Mouse (Mus musculus): Measurements from ENCODE around the gene Shank2. TPM values are rescaled to one million over a fixed set of nuclear protein-coding genes. Genes with fewer than 3 reads are reported as not detected.

Gene Shank2
- polyA plus RNA-seq, 1 experiment from 2014 or later: 0.92 TPM

GRCm38 (mm10) chr7:144307853-144308409 is 306.2 kb downstream of the Shank2 start:
- ATAC-seq (no peak), DNase-seq (no peak)
- Histone ChIP-seq H3K4me3 (ENCODE audit: low read depth, low read length) (no peak overlapping the region), H3K27ac (ENCODE audit: low read depth) (no peak overlapping the region), H3K9me3 (ENCODE audit: low read length) (no peaks in the 10 kb centered on the region), H3K36me3 (replicated peaks; ENCODE audit: insufficient read depth, low read length) (no peaks in the 10 kb centered on the region), H3K9ac (replicated peaks) (no peak overlapping the region), H3K4me2 (ENCODE audit: low read depth, low read length) (no peak overlapping the region), H3K4me1 (ENCODE audit: insufficient read depth) (no peaks in the 10 kb centered on the region), H3K27me3 (ENCODE audit: insufficient read depth, low read length) (no peaks in the 10 kb centered on the region)
- 76% methylated on average over 10 of the region's 10 CpGs for WGBS (ENCODE audit: insufficient replicate concordance)
- no peak for TF ChIP-seq EP300 (IDR thresholded peaks at IDR 0.05; ENCODE audit: low read depth)
- TF ChIP-seq CTCF (IDR thresholded peaks at IDR 0.05; ENCODE audit: low read depth): no peak

DNA sequence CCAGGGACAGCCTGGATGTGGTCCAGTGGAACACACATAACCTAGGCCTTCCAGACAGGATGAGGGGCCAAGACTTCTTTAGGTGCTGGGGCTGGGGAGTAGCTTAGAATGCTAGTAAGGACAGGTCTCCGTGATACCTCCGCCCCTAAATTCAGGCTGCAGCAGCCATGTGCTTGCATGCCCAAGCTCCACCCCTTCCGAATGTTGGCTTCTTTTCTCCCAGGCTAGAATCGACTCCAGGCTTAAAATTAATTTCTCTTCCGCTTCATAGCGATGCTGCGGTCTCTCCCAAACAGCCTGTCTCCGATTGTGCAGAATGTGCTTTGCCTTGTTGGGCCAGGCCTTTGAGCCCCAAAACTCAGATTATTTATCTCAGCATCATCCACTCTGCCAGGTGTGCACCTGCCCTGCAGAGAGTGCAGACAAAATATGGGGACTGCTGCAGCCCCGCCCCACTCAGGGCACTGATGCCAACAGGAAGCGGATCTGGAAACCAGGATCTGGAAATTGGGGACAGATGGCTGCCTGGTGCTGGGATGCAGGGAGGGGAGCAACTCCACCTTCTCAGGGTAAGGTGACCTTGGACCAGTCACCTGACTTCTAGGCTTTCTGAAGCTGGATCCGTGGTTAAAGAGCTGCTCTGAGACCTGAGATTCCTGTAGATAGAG is 312.8 kb downstream of the Shank2 start:
- H3K27ac ChIP-seq (ENCODE audit: low read depth): no peak overlapping the region
- WGBS (ENCODE audit: insufficient replicate concordance): 85% methylated on average over 11 of the region's 11 CpGs
- no peak overlapping the region for H3K9ac ChIP-seq (replicated peaks)
- no peaks in the 10 kb centered on the region for H3K9me3 ChIP-seq (ENCODE audit: low read length)
- ATAC-seq (no peak), DNase-seq (no peak)
- no peak overlapping the region for H3K4me2 ChIP-seq (ENCODE audit: low read depth, low read length)
- no peak overlapping the region for H3K4me3 ChIP-seq (ENCODE audit: low read depth, low read length)
- no peaks in the 10 kb centered on the region for H3K4me1 ChIP-seq (ENCODE audit: insufficient read depth)
- no peaks in the 10 kb centered on the region for H3K36me3 ChIP-seq (replicated peaks; ENCODE audit: insufficient read depth, low read length)
- no peak for TF ChIP-seq CTCF (IDR thresholded peaks at IDR 0.05; ENCODE audit: low read depth)
- no peak for TF ChIP-seq EP300 (IDR thresholded peaks at IDR 0.05; ENCODE audit: low read depth)
- no peaks in the 10 kb centered on the region for H3K27me3 ChIP-seq (ENCODE audit: insufficient read depth, low read length)

DNA sequence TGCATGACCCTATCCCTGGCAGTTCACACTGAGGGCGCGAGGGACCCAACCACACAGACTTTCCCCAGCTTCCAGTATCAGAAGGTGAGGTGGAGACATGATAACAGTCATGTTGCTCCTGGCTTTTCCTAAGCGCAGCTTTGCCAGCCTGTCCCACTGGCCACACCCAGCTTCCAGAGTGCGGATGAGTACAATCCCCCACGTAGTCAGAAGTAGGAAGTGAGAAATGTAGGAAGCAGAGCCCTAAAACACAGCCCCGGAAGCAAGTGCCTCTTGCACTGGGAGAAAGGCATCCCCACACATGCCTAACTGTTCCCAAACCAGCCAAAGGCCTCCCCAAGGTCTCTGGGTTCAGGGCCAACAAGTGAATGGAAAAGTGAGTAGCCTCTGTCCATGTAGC is 314.5 kb downstream of the Shank2 start:
- no peak for DNase-seq
- H3K4me2 ChIP-seq (ENCODE audit: low read depth, low read length): no peak overlapping the region
- H3K4me1 ChIP-seq (ENCODE audit: insufficient read depth): no peaks in the 10 kb centered on the region
- no peaks in the 10 kb centered on the region for H3K27me3 ChIP-seq (ENCODE audit: insufficient read depth, low read length)
- whole genome bisulfite sequencing (ENCODE audit: insufficient replicate concordance): 72% methylated on average over 6 of the region's 6 CpGs
- H3K4me3 ChIP-seq (ENCODE audit: low read depth, low read length): no peak overlapping the region
- H3K27ac ChIP-seq (ENCODE audit: low read depth): no peak overlapping the region
- TF ChIP-seq EP300 (IDR thresholded peaks at IDR 0.05; ENCODE audit: low read depth) (no peak), CTCF (IDR thresholded peaks at IDR 0.05; ENCODE audit: low read depth) (no peak)
- ATAC-seq: no peak
- H3K36me3 ChIP-seq (replicated peaks; ENCODE audit: insufficient read depth, low read length): no peaks in the 10 kb centered on the region
- no peak overlapping the region for H3K9ac ChIP-seq (replicated peaks)
- H3K9me3 ChIP-seq (ENCODE audit: low read length): no peaks in the 10 kb centered on the region

DNA sequence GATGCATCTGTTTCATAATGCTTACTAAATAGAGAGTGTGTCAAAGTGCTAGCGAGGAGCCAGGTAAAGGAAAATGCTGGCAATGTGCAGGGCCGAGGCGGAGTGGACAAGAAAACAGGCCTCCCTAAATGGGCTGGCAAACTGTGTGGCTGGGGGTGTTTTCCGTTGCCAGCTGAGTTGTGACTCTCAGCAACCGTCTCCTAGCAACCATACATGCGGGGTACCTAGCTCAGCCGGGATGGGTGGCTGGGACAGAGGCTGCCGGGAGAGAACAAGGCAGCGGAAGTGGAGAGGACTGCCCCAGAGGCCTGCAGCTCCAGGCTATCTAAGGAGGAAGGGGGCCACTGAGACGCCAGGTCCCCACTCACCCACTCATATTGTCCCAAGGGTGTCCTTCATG is 315.1 kb downstream of the Shank2 start:
- DNase-seq: no peak
- TF ChIP-seq EP300 (IDR thresholded peaks at IDR 0.05; ENCODE audit: low read depth) (no peak), CTCF (IDR thresholded peaks at IDR 0.05; ENCODE audit: low read depth) (no peak)
- Histone ChIP-seq H3K4me3 (ENCODE audit: low read depth, low read length) (no peak overlapping the region), H3K27me3 (ENCODE audit: insufficient read depth, low read length) (no peaks in the 10 kb centered on the region), H3K9me3 (ENCODE audit: low read length) (no peaks in the 10 kb centered on the region), H3K4me2 (ENCODE audit: low read depth, low read length) (no peak overlapping the region), H3K4me1 (ENCODE audit: insufficient read depth) (no peaks in the 10 kb centered on the region), H3K27ac (ENCODE audit: low read depth) (no peak overlapping the region), H3K36me3 (replicated peaks; ENCODE audit: insufficient read depth, low read length) (no peaks in the 10 kb centered on the region), H3K9ac (replicated peaks) (no peak overlapping the region)
- WGBS (ENCODE audit: insufficient replicate concordance): 54% methylated on average over 10 of the region's 10 CpGs
- ATAC-seq: no peak

DNA sequence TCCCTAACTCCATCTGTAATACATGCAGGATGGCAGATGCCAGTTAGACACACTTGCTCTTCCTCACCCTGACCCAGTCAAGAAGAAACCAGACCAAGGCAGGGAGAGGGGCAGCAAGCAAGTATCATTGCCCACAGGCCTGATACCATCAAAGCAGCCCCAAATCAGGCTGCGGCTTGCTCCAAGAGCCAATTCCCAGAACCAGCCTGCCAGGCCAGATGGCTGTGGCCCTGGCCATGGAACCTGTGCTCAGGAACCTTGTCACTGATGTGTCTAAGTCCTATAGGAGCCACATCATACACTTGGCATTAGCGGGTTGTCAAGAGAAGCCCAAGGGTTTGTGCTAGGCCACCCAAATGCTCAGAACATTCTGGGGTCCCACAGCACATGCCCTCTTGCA is 322.3 kb downstream of the Shank2 start:
- Histone ChIP-seq H3K36me3 (replicated peaks; ENCODE audit: insufficient read depth, low read length) (no peaks in the 10 kb centered on the region), H3K4me2 (ENCODE audit: low read depth, low read length) (no peak overlapping the region), H3K4me1 (ENCODE audit: insufficient read depth) (no peaks in the 10 kb centered on the region), H3K27me3 (ENCODE audit: insufficient read depth, low read length) (no peaks in the 10 kb centered on the region), H3K27ac (ENCODE audit: low read depth) (no peak overlapping the region), H3K9ac (replicated peaks) (no peak overlapping the region), H3K9me3 (ENCODE audit: low read length) (no peaks in the 10 kb centered on the region), H3K4me3 (ENCODE audit: low read depth, low read length) (no peak overlapping the region)
- WGBS (ENCODE audit: insufficient replicate concordance): 91% methylated on average over 2 of the region's 2 CpGs
- ATAC-seq (no peak), DNase-seq (no peak)
- TF ChIP-seq EP300 (IDR thresholded peaks at IDR 0.05; ENCODE audit: low read depth) (no peak), CTCF (IDR thresholded peaks at IDR 0.05; ENCODE audit: low read depth) (no peak)

DNA sequence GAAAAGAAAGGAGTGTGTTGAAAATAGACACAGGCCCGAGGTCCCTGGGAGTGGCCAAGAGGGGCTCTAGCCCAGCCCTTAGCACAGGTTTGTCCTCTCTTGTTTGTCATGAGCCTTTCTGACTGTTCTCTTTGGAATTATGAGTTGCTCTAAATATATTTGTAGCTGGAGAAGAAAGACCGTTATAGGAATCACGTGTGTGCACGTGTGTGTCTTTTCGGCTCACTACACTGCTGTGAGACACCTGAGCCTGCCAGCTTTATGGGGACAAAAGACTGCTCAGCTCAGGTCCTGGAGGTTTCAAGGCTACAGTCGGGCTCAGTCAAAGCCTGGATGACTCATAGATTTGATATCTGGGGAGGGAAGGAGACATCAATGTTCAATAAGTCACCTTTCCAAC is 323.1 kb downstream of the Shank2 start:
- 73% methylated on average over 6 of the region's 6 CpGs for WGBS (ENCODE audit: insufficient replicate concordance)

More for the DNA sequence above, 323.1 kb downstream of the Shank2 start:
- no peaks in the 10 kb centered on the region for H3K9me3 ChIP-seq (ENCODE audit: low read length)
- H3K36me3 ChIP-seq (replicated peaks; ENCODE audit: insufficient read depth, low read length): no peaks in the 10 kb centered on the region
- ATAC-seq (no peak), DNase-seq (no peak)
- H3K4me3 ChIP-seq (ENCODE audit: low read depth, low read length): no peak overlapping the region
- no peaks in the 10 kb centered on the region for H3K4me1 ChIP-seq (ENCODE audit: insufficient read depth)
- TF ChIP-seq EP300 (IDR thresholded peaks at IDR 0.05; ENCODE audit: low read depth) (no peak), CTCF (IDR thresholded peaks at IDR 0.05; ENCODE audit: low read depth) (no peak)
- H3K27me3 ChIP-seq (ENCODE audit: insufficient read depth, low read length): no peaks in the 10 kb centered on the region
- no peak overlapping the region for H3K4me2 ChIP-seq (ENCODE audit: low read depth, low read length)
- no peak overlapping the region for H3K9ac ChIP-seq (replicated peaks)
- H3K27ac ChIP-seq (ENCODE audit: low read depth): no peak overlapping the region

All from liver, postnatal 0 days (tissue).